13 mouse cellular contexts compared by ENCODE assay signal in the genomic region with DNA sequence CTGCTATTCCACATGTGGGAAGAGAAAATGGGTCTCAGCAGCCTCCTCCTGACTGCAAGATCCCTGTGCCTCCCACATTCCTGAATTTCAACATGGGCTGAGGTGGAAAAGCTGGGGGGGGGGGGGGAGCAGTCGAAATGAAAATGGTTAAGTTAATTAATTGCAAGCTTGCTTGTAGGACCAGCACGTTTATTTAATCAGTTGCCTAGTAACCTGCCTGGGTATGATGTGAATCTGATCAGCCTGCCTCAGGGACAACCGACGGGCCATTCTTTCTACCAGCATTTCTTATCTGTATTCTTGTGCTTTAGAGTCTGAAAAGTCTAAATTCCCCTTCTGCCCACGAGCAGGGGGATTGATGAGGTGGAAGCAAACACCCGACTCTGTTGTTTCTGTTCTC.
DNase-seq lines count a peak whose midpoint lies in the region; ATAC-seq and TF ChIP-seq lines count a peak whose summit lies in the region.
"Had no signal": no experiment of that assay in that cellular context is flagged by ENCODE, and none has a peak within 500 bp of the region (broad histone marks: within the 10 kb centered on the region; RNA-seq: fewer than 3 reads in every experiment).

No protein-coding gene starts in this region.

- no peak overlapping the region for H3K4me2 ChIP-seq in hindbrain, embryonic 14.5 days (replicated peaks)

- intact Hi-C loops in gastrocnemius, adult 2 months (cut with DNase I) = no loop called here
- intact Hi-C loops in left cerebral cortex, adult 2 months (cut with DNase I) = no loop called here

- H3K27ac ChIP-seq in hindbrain, embryonic 14.5 days = 0 out of 2 replicates have a peak overlapping the region, but pooled peaks have one; percentile 14
- H3K27ac ChIP-seq in gastrocnemius, adult 2 months = no peak overlapping the region
- no peak overlapping the region for H3K27ac ChIP-seq in left cerebral cortex, adult 2 months
- H3K27ac ChIP-seq: liver, embryonic 14.5 days had no signal

- peak; percentile 69 for DNase-seq in brain, embryonic 14.5 days (ENCODE audit: low read depth)
- DNase-seq in embryo, embryonic 9.5 days (ENCODE audit: extremely low spot score) = peak; percentile 32
- no peak for DNase-seq in hindbrain, embryonic 14.5 days (ENCODE audit: low spot score)
- DNase-seq in gastrocnemius, adult 2 months = no peak
- DNase-seq in left cerebral cortex, adult 2 months (ENCODE audit: extremely low spot score in 1 of 2, low spot score in 2 of 2) = no peak
- DNase-seq: adrenal gland, postnatal 14 days; cerebellum, postnatal 36 days; heart, adult 11 months had no signal

- H3K4me1 ChIP-seq in hindbrain, embryonic 14.5 days (replicated peaks; ENCODE audit: control insufficient read depth, insufficient read depth, low read length) = peaks cover 16% of the 10 kb centered on the region

- no peak for TF ChIP-seq POLR2A in brain, embryonic 14.5 days (IDR thresholded peaks at IDR 0.05; ENCODE audit: borderline replicate concordance, extremely low read depth, insufficient read depth, insufficient read length, poor library complexity, severe bottlenecking)

- no peak for ATAC-seq in hindbrain, embryonic 14.5 days (ENCODE audit: low FRiP score)
- ATAC-seq in megakaryocyte progenitor cell, adult 5-6 weeks (replicated peaks; ENCODE audit: poor library complexity) = 0 out of 2 replicates have a peak, but pooled peaks have one; percentile 11
- no peak for ATAC-seq in megakaryocyte, adult 5-6 weeks (ENCODE audit: poor library complexity, severe bottlenecking)
- ATAC-seq in activated CD4-positive, CD25-positive, alpha-beta regulatory T cell, adult 4 months = no peak

- H3K9ac ChIP-seq in hindbrain, embryonic 14.5 days = no peak overlapping the region
- H3K9ac ChIP-seq: liver, embryonic 14.5 days had no signal

- H3K36me3 ChIP-seq in hindbrain, embryonic 14.5 days (replicated peaks; ENCODE audit: control insufficient read depth, insufficient read depth) = no peaks in the 10 kb centered on the region
- H3K36me3 ChIP-seq: G1E had no signal

- H3K27me3 ChIP-seq in hindbrain, embryonic 14.5 days (ENCODE audit: control insufficient read depth, insufficient read depth, low read length) = no peaks in the 10 kb centered on the region

- no peak for TF ChIP-seq CTCF in brain, embryonic 14.5 days (IDR thresholded peaks at IDR 0.05; ENCODE audit: borderline replicate concordance, extremely low read depth, insufficient read depth, insufficient read length)
- no peak for TF ChIP-seq CTCF in gastrocnemius, adult 2 months (IDR thresholded peaks at IDR 0.05)
- TF ChIP-seq CTCF in left cerebral cortex, adult 2 months (IDR thresholded peaks at IDR 0.05) = no peak

- no peak overlapping the region for H3K4me3 ChIP-seq in hindbrain, embryonic 14.5 days (replicated peaks; ENCODE audit: low read length)
- H3K4me3 ChIP-seq in gastrocnemius, adult 2 months = no peak overlapping the region
- H3K4me3 ChIP-seq in left cerebral cortex, adult 2 months = no peak overlapping the region

- H3K9me3 ChIP-seq in hindbrain, embryonic 14.5 days (ENCODE audit: control insufficient read depth, low read length) = no peaks in the 10 kb centered on the region
- H3K9me3 ChIP-seq: G1E had no signal

- WGBS in hindbrain, embryonic 14.5 days = 3% methylated on average over 6 of the region's 6 CpGs

Comparison
In these comparisons a context has a peak if more than half of its experiments do, and no peak if none do; other contexts are left out.
1. DNase-seq: peak in brain, embryonic 14.5 days (single experiment) and embryo, embryonic 9.5 days (single experiment); none in hindbrain, embryonic 14.5 days (single experiment), gastrocnemius, adult 2 months (single experiment) and left cerebral cortex, adult 2 months (0 of 2).